Mouse (Mus musculus) lung, postnatal 4 days (tissue): ENCODE measurements at regions not wholly inside any gene's neighbourhood (a gene's known extent, or its start where the extent isn't known, plus 50 kb on each side); places are given as distances from the start of the nearest gene placed in this dataset.
"Not testable (repeated sequence)": the region's sequence is repeated elsewhere in the genome, so short reads cannot be mapped to it uniquely, and the experiment has no call there.

ENCODE experiments used
- DNase-seq, 2 experiments: peaks; one replicate each; pipeline ENCODE4 v3.0.0; 2021

GRCm38 (mm10) chr4:131430420-131430819, 407.7 kb downstream of the Ptpru start:
- no peak for DNase-seq

GRCm38 (mm10) chr4:131431188-131431587, 406.9 kb downstream of the Ptpru start:
- peak in 1 of 2 experiments; percentile 66 for DNase-seq

DNA sequence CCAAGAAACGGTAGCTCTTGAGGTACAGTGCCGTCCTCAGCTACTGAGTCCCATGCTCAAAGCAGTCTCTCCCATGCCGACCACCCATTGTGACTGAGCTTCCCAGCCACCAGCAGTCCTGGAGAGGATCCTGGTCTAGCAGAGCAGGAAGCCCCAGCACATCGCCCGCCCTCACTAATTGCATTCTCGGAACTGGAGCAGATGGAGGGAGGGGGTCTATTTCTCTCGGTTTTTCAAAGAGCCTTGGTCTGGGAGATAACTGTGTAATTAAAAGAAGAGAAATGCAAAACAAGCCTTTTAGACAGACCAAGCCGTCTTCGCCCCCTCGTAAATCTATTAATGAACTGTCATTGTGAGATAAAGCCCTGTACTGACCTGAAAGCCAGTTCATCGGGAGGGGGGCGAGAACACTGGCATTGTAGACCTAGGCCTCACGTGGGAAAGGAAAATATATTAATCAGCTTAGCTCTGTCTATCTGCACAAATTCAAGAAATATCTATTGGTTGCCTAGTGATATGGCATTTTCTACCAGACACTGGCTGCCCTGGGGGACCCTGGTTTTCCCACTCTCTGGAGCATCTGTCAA, 405.4 kb downstream of the Ptpru start:
- DNase-seq = no peak

DNA sequence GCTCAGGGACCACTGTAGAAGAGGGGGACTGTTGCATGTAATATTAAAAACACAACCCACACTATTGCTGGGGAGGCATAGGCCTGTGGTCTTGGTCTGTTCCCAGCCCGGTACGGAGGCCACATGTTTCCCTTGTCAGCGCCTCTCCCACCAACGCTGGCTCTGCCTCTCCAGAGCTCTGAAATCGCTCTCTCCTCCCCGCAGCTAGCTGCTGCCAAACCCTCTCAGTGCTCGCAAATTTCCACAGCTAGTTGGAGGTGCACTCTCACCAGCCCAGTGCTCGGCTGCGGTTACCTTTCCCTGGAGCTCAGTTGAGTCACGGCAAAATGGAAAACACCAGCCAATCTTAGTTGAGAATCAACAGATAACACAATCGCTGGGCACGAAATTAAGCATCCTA, 402.9 kb downstream of the Ptpru start:
- no peak for DNase-seq

GRCm38 (mm10) chr4:131438403-131438802, 399.7 kb downstream of the Ptpru start:
- no peak for DNase-seq

GRCm38 (mm10) chr4:131438883-131439282, 399.2 kb downstream of the Ptpru start:
- DNase-seq = no peak

DNA sequence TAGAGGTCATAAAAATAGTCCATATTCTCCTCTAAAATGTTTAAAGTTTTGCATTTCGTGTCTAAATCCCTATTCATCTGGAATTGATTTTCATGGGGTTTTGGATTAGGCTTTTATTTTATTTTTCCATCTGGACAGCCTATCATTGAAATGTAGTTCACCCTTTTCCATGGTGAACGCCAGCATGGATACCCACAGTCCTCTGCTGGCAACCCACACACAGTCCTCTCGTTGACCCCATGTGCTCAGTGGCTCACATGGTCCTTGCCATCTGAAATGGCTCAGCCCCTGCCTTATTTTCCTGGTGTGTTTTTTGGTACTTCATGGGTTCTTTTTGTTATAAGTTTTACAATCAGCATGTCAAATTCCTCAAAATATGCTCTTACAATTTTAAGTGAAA, 397.2 kb downstream of the Ptpru start:
- no peak for DNase-seq

GRCm38 (mm10) chr4:131443518-131443917, 394.6 kb downstream of the Ptpru start:
- DNase-seq = no peak

DNA sequence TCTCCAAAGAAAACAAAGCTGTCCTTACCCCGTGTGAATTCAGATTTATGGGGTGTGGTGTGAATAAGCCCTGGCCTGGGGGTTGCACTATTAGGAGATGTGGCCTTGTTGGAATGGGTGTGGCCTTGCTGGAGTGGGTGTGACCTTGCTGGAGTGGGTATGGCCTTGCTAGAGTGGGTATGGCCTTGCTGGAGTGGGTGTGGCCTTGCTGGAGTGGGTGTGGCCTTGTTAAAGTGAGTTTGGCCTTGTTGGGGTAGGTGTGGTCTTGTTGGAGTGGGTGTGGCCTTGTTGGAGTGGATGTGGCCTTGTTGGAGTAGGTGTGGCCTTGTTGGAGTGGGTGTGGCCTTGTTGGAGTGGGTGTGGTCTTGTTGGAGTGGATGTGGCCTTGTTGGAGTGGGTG, 387.8 kb downstream of the Ptpru start:
- DNase-seq = not testable (repeated sequence)

GRCm38 (mm10) chr4:131457551-131457950, 380.5 kb downstream of the Ptpru start:
- no peak for DNase-seq

DNA sequence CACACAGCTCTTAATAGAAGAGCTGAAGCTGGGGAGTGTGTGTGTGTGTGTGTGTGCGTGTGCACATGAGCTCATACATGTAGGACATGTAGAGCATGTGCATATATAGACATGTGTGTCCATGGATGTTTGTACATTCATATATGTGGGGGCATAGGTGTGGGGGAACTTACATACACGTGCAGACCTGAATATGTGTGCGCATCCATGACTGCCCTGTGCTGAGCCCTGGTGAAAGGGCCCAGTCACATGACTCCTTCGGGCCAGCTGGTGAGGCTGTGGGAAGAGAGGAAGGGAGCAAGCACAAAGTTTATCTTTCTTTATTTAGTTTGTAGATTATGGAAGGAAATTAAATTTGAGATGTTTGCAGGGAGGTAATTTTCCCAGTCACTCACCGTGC, 378.3 kb downstream of the Ptpru start:
- no peak for DNase-seq

- no peak for DNase-seq
Observed at GRCm38 (mm10) chr4:131461312-131461711, 376.8 kb downstream of the Ptpru start.

DNA sequence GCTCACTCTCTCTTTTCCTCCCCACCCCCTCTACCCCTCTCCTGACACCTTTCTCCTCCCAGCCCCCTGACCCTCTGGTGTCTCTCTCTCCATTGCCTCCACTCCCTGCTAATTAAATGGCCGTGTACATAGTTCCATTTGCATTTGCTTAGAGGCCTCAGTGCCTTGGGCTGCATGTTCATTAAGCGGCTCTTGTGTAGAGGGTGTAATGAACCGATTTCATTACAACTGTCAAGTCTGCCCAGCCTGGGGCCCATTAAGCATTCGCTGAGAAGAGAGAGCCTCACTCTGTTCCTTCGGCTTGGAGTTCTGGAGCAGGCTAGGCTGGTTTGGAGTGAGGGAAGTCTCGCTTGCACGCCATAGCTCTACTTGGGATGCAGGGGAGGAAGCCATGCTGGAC, 376.4 kb downstream of the Ptpru start:
- no peak for DNase-seq

GRCm38 (mm10) chr4:131475023-131475422, 363.1 kb downstream of the Ptpru start:
- no peak for DNase-seq

DNA sequence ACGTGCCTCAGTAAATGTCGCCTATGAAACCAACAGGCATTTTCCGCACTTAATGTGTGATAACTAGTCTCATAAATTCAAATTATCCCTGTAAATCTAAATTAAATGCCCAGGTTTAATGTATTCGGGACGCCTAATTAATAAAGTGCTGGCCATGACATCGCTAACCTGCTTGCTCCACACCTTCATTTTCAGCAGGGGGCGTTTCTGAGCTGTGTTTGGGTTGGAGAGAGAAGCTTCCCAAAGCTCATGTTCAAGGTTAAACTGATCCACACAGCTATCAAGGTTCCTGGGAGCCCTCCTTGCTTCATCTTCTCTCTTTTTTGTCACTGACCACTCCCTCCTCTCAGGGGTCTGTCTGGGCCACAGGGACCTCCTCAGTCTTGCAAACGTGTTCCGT, 359.2 kb downstream of the Ptpru start:
- DNase-seq = no peak

DNA sequence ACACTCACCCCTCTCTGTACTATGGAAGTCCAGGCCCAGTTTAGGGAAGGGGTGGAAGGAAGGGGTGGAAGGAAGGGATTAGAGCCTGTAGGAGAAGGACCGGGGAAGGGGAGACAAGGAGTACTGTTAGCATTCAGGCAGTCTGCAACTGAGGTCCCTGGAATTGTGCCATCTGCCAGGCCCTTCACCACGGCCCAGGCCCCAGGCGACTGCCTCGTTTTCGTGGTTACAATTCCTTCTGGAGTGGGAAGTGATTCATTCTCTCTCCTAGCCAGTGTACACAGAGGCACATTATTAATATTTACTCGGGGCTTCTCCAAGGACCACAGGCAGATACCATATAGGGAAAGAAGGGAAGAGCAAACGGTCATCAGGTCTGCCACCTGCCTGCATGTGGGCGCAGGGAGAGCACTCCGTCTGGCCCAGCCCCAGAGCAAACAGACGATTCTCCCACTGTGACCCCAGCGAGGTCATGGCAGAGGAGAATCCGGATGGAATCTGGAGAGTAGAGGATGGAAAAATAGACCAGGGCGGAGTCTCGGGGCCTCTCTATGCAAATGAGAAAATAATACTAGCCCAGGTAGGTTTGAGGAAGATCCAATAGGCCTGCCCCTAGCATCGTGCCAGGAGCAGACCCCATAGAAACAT, 354.0 kb downstream of the Ptpru start:
- no peak for DNase-seq

DNA sequence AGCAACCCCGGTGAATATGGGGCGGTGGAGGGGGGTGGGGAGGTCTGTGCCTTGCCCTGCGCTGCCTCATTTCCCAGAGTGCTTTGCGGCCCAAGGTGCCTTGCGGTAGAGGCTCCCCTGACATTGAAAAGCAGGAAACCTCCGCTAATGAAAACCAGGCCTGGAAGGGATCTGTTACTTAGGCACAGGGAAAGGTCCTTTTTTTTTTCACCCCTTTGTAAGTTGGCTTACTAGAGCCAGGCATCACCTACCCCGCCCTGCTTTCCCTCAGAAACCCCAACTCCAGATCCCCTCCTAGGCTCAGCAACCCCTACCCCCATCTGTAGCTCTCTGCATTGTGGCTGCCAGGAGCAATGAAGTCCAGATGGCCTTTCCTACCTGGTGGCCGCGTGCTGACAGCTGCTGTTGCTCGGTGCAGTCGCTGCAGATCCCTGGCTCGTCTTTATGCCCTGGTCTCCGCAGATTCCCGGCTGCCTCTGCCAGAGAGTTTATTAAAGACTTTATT, 353.4 kb downstream of the Ptpru start:
- no peak for DNase-seq

GRCm38 (mm10) chr4:131485126-131485825, 352.8 kb downstream of the Ptpru start:
- no peak for DNase-seq

DNA sequence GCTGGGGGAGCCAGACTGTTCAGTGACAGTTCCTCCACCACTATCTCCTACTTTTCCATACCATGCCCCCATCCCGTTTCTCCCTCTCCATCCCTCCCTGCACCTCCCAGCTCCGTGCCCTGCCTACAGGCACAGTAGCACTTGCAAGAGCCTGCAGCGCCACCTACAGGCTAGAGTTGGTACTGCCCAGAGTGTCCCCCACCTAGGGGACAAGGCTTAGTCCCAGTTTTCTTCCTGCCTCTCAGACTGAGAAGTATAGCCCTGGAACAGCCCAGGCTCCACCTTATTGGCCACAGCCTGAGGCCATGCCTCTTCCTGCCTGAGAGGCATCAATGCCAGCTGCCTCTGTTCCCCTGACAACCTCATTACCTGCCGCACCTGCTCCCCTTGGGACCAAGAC, 351.3 kb downstream of the Ptpru start:
- peak; percentile 66 to 76 for DNase-seq

DNA sequence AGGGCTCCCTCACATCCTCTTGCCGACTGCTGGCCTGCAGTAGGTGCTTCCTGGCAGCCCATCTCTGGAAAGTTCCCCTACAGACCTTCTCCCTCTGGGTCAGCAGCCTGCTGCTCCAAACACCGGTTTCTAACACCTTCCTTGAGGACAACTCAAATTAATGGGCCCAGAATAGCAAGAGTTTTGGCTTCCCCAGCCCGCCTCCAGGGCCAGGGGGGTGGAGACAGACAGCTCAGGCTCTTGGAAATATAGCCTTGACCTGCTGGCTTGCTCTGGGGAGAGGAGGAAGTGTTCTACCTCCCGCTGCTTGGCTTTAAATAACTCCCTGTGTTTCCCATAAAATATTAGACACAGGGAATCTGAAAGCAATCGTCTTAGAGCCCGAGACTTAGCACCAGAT, 349.8 kb downstream of the Ptpru start:
- DNase-seq = no peak

DNA sequence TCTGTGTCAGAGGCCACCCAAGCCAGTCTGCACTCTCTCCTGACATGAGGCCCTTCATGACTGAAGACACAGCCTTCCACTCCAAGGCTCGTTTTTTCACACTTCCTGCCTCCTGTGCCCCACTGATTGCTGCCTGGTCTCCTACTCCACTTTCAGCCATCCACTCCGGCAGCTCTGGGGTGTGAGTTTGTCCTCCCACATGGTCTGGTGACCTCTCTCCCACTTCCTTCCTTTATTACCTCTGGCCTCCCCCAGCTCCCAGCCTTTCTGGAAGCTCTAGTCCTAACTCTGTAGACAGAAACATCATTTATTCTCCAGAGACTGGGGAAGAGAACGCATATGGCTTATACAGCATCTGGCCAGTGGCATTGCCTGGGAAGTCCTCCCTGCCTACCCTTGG, 349.0 kb downstream of the Ptpru start:
- DNase-seq = no peak

DNA sequence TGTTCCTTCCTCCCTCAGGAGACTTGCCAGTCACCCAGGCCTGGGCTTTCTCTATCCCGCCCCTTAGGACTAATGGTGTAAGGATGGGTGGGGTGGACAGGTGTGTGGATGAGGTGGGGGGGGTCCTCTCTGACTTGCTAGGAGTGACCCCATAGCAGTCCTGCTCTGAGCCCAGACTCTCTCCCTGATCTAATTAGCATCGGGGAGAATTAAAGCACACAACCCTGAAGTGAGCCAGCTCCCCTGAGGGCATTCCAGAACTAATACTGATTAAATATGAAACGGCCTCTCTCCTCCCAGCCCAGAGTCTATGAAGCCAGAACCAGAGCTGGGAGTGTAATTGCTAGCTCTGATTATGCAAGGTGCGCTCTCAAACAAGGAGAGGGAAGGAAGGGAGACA, 346.1 kb downstream of the Ptpru start:
- no peak for DNase-seq

DNA sequence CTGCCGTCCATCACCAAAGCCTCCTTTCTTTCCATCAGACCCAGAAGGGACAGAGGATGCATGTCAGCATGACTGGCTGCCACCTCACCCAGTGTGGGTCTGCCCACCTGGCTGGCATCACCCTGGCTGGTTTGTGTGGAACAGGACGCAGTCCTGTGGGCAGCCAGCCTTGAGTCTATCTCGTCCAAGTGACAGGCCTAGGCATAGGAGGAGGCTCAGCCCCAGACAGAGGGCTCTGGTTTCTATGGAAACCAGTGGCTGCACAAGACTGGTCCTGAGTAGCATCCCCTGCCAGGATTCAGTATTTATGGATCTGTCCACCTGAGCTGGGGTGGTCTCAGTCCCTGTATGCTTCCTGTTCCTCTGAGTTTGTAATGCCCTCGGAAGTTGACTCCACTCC, 344.4 kb downstream of the Ptpru start:
- no peak for DNase-seq

- no peak for DNase-seq
Observed at GRCm38 (mm10) chr4:131496900-131497299, 341.2 kb downstream of the Ptpru start.
